Mouse (Mus musculus) liver, postnatal 0 days (tissue): ENCODE measurements at regions not wholly inside any gene's neighbourhood (a gene's known extent, or its start where the extent isn't known, plus 50 kb on each side); places are given as distances from the start of the nearest gene placed in this dataset.

Experiments used
- CTCF ChIP-seq: sonication (generic); IDR thresholded peaks from 2 replicates; pipeline ENCODE4 v1.5.1; 2016; ENCODE audit warnings: antibody characterized with exemption, low read depth
- EP300 ChIP-seq: IDR thresholded peaks from 2 replicates; pipeline ENCODE4 v1.6.1; 2016; ENCODE audit warnings: antibody characterized with exemption, low read depth, mild to moderate bottlenecking

DNA sequence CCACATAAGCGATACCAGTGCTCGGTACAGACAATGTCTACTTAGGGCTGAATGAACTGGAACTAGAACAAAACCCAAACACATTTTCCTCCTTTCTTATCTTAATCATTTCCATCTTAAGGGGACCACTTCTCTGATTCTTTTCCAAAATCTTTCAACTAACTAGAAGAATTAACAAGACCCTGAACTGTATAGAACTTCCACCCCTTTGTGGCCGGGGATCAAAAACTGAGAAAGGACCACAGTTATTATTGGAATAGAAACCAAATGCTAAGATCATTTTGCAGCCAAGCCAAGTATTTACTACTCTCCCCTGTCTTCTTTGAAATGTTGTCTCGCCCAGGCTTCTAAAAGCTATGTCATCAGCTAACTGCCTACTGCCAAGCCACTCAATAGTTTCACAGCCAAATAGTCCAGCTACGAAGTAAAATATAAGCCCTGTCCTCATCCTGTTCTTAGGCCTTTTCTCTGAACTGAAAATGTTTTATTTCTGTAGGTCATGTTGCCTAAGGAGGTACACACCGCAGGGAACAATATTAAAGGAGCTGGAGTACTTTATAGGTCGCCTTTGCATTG is 177.3 kb upstream of the Zpld1 start:
- TF ChIP-seq CTCF = no peak
- no peak for TF ChIP-seq EP300
